Mouse (Mus musculus): ENCODE results near the gene BC005537.
A peak's percentile ranks its signal among the peaks of the same experiment; 100 is the strongest.

The BC005537 gene

DNA sequence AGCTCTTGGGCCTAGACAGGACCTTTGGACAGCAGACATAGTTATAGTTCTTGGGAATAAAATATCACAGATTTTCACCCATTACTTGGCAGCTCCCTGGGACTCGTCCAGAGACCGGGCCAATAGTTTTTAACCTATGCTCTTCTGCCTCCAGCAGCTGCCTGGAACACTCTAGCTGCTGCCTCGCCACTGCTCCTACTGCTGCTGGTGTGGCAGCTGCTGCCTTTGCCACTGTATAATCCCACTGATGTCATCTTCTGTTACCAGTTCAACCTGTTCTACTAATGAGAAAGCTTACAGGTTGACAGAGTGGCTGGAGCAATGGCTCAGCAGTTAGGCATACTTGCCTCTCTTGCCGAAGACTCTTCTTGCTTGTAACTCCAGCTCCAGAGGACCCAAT lies 47.9 kb downstream of the BC005537 start:
- DNase-seq: no peak

DNA sequence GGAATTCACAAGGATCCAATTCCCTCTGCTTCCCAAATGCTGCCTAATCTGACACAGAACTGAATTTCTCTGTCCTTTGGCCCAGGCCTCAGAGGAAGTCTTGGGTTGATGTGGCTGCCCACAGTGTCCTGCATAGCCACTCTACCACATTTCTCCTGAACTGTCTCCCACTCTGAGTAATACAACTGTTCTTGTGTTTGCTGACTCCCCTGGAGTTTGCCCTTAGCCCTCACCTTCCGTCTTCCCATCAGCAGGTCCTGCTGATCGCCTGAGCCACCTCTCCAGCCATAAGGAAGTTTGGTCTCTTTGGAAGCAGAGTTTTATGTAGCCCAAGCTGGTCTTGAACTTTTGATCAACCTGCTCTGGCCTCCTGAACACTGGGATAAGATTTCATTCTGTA lies 50.5 kb downstream of the BC005537 start:
- no peak for DNase-seq

DNA sequence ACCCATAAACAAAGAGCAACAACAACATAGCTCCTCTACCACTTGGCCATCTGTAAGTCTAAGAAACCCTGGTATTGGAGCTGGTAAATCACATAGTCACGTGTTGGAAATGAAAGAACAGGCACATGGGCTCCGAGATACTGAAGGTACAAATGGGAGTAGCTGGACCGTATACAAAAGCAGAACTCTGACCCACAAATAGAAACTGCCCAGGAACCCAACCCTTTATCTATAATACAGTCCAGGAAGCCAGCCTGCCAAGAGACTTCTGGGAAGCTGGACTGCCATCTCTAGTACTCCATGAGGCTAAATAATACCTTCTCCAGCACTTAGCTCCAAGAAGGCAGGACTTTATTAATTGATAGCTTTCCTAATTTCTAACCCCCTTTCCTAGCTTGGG lies 51.1 kb downstream of the BC005537 start:
- no peak for DNase-seq

DNA sequence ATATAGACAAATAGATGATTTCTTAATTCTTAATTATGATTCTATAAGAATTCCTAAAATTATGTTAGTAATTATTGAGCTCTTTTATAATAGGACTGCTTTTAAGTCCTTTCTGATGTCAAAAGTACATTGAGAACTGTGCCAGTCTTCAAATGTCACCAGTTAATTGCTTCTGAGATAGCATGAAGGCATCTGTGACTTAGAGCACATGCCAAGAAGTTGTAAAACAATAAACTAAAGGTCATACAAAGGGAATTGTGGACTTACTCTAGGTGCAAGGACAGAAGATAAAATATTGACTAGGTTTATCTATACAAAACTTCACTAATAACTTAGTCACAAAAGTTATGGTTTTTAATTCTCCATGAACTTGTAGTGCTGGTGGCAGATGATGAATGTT lies 57.7 kb downstream of the BC005537 start:
- DNase-seq: no peak

DNA sequence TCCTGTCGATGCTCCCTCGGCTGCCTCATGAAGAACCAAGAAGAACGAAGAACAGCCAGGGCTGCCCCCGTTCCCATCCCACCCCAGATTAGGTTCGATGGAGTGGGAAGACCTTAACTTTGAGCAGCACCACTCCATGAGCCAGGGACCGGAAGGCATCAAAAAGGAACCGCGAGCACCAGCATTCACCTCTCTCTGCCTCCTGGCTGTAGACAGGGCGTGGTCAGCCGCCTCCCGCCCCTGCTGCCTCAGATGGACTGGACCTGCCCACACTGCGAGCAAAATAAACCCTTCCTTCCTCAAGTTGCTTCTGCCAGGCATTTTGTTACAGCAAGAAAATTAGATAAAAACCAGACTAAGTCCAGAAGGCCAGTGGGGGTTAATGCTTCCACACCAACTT lies 59.6 kb downstream of the BC005537 start:
- no peak for DNase-seq

DNA sequence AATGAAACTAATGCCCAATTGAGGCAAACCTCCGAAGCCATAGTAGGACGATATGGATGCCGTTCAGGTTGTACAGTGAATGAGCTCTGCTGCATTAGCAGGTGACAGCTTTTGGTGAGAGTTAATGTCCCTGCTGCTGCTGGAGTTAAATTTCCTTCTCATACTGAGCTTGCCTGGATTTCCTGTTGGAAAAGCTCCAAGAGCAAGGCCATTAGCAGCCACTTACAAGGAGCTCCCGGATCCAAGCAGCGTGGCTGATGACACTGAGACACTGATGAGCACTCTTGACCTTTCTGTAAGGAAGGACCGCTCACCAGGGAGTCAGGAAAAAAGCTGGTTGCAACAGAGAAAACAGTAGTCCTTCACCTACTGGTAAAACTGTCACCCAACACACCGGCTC lies 60.6 kb downstream of the BC005537 start:
- no peak for DNase-seq

DNA sequence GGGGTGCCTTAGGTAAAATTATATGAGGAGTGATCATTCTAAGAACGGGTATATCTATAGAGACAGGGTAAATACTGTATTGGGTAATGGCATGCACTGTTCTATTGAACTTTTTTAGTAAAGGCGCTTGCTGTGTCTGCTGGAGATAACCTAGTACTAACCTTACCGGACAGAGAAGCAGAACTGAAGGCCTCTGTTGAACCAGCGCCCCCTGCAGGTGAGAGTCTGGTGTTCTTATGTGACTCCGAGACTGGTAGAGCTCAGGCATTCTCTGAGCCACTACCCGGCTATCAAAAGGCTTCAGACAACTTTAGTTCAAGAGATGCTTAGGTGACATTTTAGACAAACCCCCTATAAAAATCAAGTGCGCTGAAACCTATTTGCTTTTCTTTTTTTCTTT lies 61.1 kb downstream of the BC005537 start:
- peak; percentile 46 for DNase-seq
